Mouse (Mus musculus): ENCODE measurements around the gene Vmn2r44. TPM values are rescaled to one million over a fixed set of nuclear protein-coding genes. Genes with fewer than 3 reads are reported as not detected.
"Not testable (repeated sequence)": the region's sequence is repeated elsewhere in the genome, so short reads cannot be mapped to it uniquely, and the experiment has no call there.

Vmn2r44 gene
- not detected for total RNA-seq (2021)
- long read RNA-seq, experiment 1: 0 reads
- long read RNA-seq, experiment 2: 0 reads

DNA sequence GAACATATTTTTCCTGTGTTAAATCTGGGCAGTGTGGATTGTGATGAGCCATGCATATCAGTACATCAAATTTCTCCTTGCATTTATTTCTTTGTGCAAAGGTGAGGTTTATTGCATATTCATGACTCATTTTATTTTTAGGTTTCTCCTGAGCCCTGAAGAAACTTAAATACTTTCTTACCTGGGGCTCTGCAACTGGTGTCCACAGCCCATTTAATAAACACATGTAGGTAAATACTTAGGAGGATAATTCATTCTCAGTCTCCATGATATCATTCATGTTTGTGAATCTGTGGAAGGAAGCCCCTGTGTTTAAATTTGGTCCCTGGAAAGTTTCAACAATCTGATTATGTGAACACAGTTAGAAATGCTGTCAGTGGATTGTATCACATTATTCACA is at the start of gene Vmn2r44:
Gene Vmn2r44, minus strand, starts transcription at position 101 of the 400 bp plus-strand sequence.
- H3K27ac ChIP-seq; H3K4me3 ChIP-seq; DNase-seq; intact Hi-C loops (cut with DNase I): not testable (repeated sequence)

DNA sequence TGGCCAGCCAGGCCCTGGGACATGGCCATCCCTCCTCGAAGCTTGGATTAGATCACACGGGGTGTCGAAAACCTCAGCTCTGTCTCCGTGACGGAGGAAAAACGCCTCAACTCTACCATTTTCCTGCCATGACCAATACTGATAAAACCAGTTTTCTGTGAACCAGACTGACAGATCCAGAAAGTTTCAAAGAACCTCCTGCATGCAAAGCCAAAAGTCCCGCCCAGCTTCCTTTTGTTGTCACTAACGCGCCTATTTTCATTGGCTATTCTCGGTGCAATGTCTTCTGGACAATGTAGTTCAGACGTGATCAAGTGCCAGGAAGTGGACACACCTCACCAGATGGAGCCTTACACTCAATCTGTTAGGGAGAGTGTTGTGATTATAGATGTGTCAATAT is 25.3 kb downstream of the Vmn2r44 start:
- H3K4me3 ChIP-seq; intact Hi-C loops (cut with DNase I); H3K27ac ChIP-seq; DNase-seq: not testable (repeated sequence)

Other genes starting within 250 kb of the Vmn2r44 start
- gene Vmn2r41, start 221.7 kb downstream of the Vmn2r44 start, total RNA-seq (2021): not detected
- gene Vmn2r42, start 183.0 kb downstream of the Vmn2r44 start, total RNA-seq (2021): not detected
- gene Vmn2r43, start 122.7 kb downstream of the Vmn2r44 start, total RNA-seq (2021): not detected
- gene Vmn2r45, start 105.7 kb upstream of the Vmn2r44 start, total RNA-seq (2021): not detected